Mouse (Mus musculus) kidney, postnatal 0 days (tissue): ENCODE data around the gene Sos2. TPM values are rescaled to one million over a fixed set of nuclear protein-coding genes. Genes with fewer than 3 reads are reported as not detected.
"Not testable (repeated sequence)": the region's sequence is repeated elsewhere in the genome, so short reads cannot be mapped to it uniquely, and the experiment has no call there.

Experiments
- ATAC-seq: fragments of 200-750 bp; cut with Nextera tagmentation; replicated peaks from 2 replicates; pipeline ENCODE4 v1.8.0; 2017; ENCODE audit warnings: low read depth, moderate number of reproducible peaks, moderate TSS enrichment, moderate library complexity; ENCODE audit not compliant: low FRiP score
- DNase-seq: peaks from one replicate; pipeline ENCODE4 v3.0.0-alpha.2; 2016; ENCODE audit warnings: low spot score
- H3K27ac ChIP-seq: fragments of 300-500 bp; sonication (generic); 2 replicates; pipeline ENCODE4 v1.5.1; 2014; ENCODE audit warnings: mild to moderate bottlenecking
- H3K27me3 ChIP-seq: fragments of 300-500 bp; sonication (generic); 2 replicates; pipeline ENCODE4 v1.6.1; 2014; ENCODE audit warnings: low read length, mixed read lengths; ENCODE audit not compliant: insufficient read depth
- H3K36me3 ChIP-seq: fragments of 300-500 bp; sonication (generic); 2 replicates; pipeline ENCODE4 v1.6.1; 2014; ENCODE audit warnings: low read length, mixed read lengths; ENCODE audit not compliant: insufficient read depth
- H3K4me1 ChIP-seq: fragments of 300-500 bp; sonication (generic); replicated peaks from 2 replicates; pipeline ENCODE4 v1.6.1; 2014; ENCODE audit warnings: antibody characterized with exemption, low read length, mixed read lengths; ENCODE audit not compliant: insufficient read depth
- H3K4me2 ChIP-seq: fragments of 300-500 bp; sonication (generic); 2 replicates; pipeline ENCODE4 v1.6.1; 2014; ENCODE audit warnings: mild to moderate bottlenecking, low read length, moderate library complexity, mixed read lengths
- H3K4me3 ChIP-seq: fragments of 300-500 bp; sonication (generic); replicated peaks from 2 replicates; pipeline ENCODE4 v1.5.1; 2014; ENCODE audit warnings: low read depth, low read length
- H3K9ac ChIP-seq: fragments of 300-500 bp; sonication (generic); 2 replicates; pipeline ENCODE4 v1.6.1; 2014; ENCODE audit warnings: low read depth, low read length
- H3K9me3 ChIP-seq: fragments of 300-500 bp; sonication (generic); replicated peaks from 2 replicates; pipeline ENCODE4 v1.6.1; 2016; ENCODE audit warnings: low read length, inconsistent platforms, mixed read lengths
- CTCF ChIP-seq: IDR thresholded peaks from 2 replicates; pipeline ENCODE4 v1.5.1; 2016; ENCODE audit warnings: antibody characterized with exemption, low read depth, mild to moderate bottlenecking, moderate library complexity
- WGBS: fragments of 180-500 bp; shearing (Covaris S2); extraction: QIAGEN DNeasy Blood & Tissue Kit; methylation state at CpG from one replicate; pipeline ENCODE4 v1.1.7; 2014; 5-methylcytosine and 5-hydroxymethylcytosine counted together
- polyA plus RNA-seq: library from polyadenylated mRNA; unstranded; fragments of >200 nt; fragmentation: Nextera tagmentation; extraction: Ambion mirVana; gene quantifications from 2 replicates; pipeline ENCODE4 v1.2.1, GENCODE M21; 2015

Gene Sos2
- polyA plus RNA-seq, 1 experiment from 2014 or later: 8.4 TPM

GRCm38 (mm10) chr12:69649511-69649910 lies 32.1 kb downstream of the Sos2 start:
- WGBS: 73% methylated on average over 8 of the region's 8 CpGs
- no peak overlapping the region for H3K4me3 ChIP-seq
- peak; percentile 85 for ATAC-seq

DNA sequence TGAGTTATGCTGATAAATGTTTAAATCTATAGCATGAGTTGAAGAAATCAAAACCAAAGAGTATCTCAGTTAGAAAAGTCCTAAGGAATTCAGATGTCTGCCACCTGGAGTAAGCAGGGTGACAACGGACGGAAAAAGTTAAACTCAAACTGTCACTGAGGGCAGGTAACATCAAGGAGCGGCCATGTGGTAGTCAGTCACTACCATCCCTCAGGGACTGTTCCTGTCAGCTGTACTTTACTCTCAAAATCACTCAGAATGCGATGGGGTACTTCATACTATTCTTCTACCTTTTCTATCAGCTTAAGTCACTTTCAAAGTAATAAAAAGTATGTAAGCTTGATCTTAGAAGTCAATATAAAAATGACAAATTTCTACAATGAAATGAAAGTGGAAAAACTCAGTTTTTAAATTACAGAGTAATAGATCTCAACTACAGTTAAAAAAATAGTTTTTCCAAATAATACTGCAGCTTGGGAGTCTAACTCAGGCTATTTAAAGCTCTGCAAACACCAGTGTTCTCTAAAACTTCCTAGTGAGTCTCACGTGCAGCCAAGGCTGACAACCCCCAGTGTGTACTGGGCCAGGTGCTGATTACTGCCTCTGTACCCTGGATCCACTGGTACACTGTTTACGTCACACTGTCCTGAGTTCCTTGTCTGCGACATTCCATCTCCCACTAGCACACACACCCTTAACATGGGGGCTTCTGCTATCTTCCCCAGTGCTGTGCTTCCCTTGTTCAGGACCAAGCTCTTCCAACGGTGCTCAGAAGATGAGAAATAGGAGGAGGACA lies 35.6 kb downstream of the Sos2 start:
- no peaks in the 10 kb centered on the region for H3K27me3 ChIP-seq
- DNase-seq: no peak
- H3K27ac ChIP-seq: no peak overlapping the region
- H3K4me1 ChIP-seq: no peaks in the 10 kb centered on the region
- TF ChIP-seq CTCF: no peak
- H3K4me3 ChIP-seq: no peak overlapping the region
- no peak overlapping the region for H3K4me2 ChIP-seq
- 81% methylated on average over 8 of the region's 8 CpGs for WGBS
- H3K9me3 ChIP-seq: no peaks in the 10 kb centered on the region
- ATAC-seq: no peak
- H3K9ac ChIP-seq: no peak overlapping the region
- H3K36me3 ChIP-seq: peaks cover 6% of the 10 kb centered on the region; the same call in 1 of the 2 replicates

More at GRCm38 (mm10) chr12:69649511-69649910, 32.1 kb downstream of the Sos2 start:
- H3K4me1 ChIP-seq: no peaks in the 10 kb centered on the region
- TF ChIP-seq CTCF: no peak
- H3K27ac ChIP-seq: no peak overlapping the region
- H3K9me3 ChIP-seq: no peaks in the 10 kb centered on the region
- peak; percentile 21 for DNase-seq
- H3K9ac ChIP-seq: no peak overlapping the region
- H3K36me3 ChIP-seq: peaks cover 6% of the 10 kb centered on the region; the same call in 1 of the 2 replicates
- 0 out of 2 replicates have a peak overlapping the region, but pooled peaks have one; percentile 9 for H3K4me2 ChIP-seq
- H3K27me3 ChIP-seq: no peaks in the 10 kb centered on the region

DNA sequence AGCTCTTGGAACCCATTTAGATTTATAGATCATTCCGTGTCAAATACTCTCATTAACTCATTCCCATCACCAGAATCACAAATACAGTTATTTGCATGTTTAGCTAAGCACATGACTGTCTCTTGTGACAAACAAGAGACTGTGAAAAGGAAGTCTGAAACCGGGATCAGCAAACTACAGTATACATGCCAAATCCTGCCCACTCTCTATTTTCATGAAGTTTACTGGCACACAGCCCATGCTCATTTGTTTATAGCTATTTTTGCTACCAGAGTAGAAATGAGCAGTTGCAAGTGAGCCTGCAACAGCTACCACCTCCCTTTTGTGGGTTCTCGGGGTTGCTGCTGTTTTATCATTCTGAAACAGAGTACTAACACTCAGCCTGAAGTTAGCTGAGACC lies 36.8 kb downstream of the Sos2 start:
- Histone ChIP-seq H3K4me1 (no peaks in the 10 kb centered on the region), H3K27me3 (no peaks in the 10 kb centered on the region), H3K9me3 (no peaks in the 10 kb centered on the region), H3K36me3 (peaks cover 8% of the 10 kb centered on the region; the same call in 1 of the 2 replicates), H3K4me2 (no peak overlapping the region), H3K27ac (0 out of 2 replicates have a peak overlapping the region, but pooled peaks have one; percentile 22), H3K9ac (no peak overlapping the region), H3K4me3 (no peak overlapping the region)
- DNase-seq (peak; percentile 56), ATAC-seq (no peak)
- no peak for TF ChIP-seq CTCF
- 59% methylated on average over 3 of the region's 3 CpGs for WGBS

DNA sequence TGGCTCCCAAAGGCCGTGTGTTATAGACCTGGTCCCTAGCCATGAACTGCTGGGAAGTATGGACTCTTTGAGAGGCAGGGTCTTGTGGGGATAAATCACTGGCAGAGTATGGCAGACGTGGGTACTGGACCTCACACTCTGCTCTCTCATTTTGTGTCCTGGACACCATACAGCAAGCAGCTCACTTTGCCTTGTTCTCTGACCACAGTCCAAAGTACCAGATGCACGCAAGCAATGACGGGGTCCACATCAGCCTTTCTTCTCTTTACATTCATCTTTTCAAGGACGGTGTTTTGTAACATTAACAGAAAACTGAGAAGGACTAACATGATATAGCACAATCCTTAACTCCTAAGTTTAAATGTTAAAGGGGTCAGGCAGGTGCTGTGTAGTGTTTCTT lies 38.8 kb downstream of the Sos2 start:
- WGBS: 86% methylated on average over 5 of the region's 5 CpGs
- no peak for ATAC-seq
- H3K9me3 ChIP-seq: no peaks in the 10 kb centered on the region

GRCm38 (mm10) chr12:69634761-69635160 lies 46.9 kb downstream of the Sos2 start:
- Histone ChIP-seq H3K36me3 (peaks cover 14% of the 10 kb centered on the region), H3K27ac (no peak overlapping the region), H3K27me3 (no peaks in the 10 kb centered on the region), H3K4me1 (no peaks in the 10 kb centered on the region), H3K4me3 (no peak overlapping the region), H3K9ac (no peak overlapping the region), H3K9me3 (no peaks in the 10 kb centered on the region), H3K4me2 (no peak overlapping the region)
- TF ChIP-seq CTCF: peak; percentile 61
- 96% methylated on average over 3 of the region's 3 CpGs for WGBS
- ATAC-seq: no peak
- peak; percentile 42 for DNase-seq

More for the DNA sequence above, 38.8 kb downstream of the Sos2 start:
- DNase-seq: no peak
- Histone ChIP-seq H3K36me3 (peaks cover 15% of the 10 kb centered on the region; the same call in 1 of the 2 replicates), H3K27me3 (no peaks in the 10 kb centered on the region), H3K9ac (no peak overlapping the region), H3K4me2 (no peak overlapping the region), H3K27ac (no peak overlapping the region), H3K4me1 (no peaks in the 10 kb centered on the region), H3K4me3 (no peak overlapping the region)
- no peak for TF ChIP-seq CTCF

DNA sequence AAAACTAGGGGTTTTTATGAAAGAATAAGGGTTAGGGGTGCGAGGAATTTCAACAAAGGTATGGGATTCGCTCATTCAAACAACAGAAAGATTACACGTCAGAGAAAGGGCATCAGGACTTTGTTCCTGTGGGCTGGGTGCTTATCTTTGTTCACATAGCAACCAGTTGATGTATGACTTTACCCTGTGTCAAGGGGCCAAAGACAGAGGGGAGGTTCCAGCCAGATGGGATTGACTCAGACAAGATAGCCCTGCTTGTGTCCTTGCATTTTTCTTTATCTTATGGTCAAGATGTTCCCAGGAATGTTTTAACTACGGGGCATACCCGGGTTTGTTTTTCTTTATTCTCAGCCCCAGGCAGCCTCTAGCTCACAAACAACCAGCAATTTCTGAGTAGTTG lies 63.1 kb downstream of the Sos2 start:
- not testable (repeated sequence) for H3K4me2 ChIP-seq, H3K9ac ChIP-seq, H3K9me3 ChIP-seq, ATAC-seq, H3K4me3 ChIP-seq, H3K27ac ChIP-seq, H3K27me3 ChIP-seq, DNase-seq, H3K4me1 ChIP-seq
- peaks cover 21% of the 10 kb centered on the region; the same call in 1 of the 2 replicates for H3K36me3 ChIP-seq
- WGBS: 89% methylated on average over 5 of the region's 5 CpGs
